Mouse (Mus musculus) adrenal gland, postnatal 4 days (tissue): ENCODE results near the gene Fads2. TPM values are rescaled to one million over a fixed set of nuclear protein-coding genes. Genes with fewer than 3 reads are reported as not detected.

Experiments
- DNase-seq, 2 experiments: peaks; one replicate each; pipeline ENCODE4 v3.0.0; 2021 to 2022; ENCODE audit warnings: low spot score in 2 of 2, mixed read lengths in 2 of 2
- total RNA-seq, 2 experiments: library from RNA; stranded (reverse); gene quantifications; 2 replicates each; pipeline ENCODE4 v1.2.3; 2021

Gene Fads2
- total RNA-seq, 2 experiments from 2014 or later = 385 to 397 TPM

DNA sequence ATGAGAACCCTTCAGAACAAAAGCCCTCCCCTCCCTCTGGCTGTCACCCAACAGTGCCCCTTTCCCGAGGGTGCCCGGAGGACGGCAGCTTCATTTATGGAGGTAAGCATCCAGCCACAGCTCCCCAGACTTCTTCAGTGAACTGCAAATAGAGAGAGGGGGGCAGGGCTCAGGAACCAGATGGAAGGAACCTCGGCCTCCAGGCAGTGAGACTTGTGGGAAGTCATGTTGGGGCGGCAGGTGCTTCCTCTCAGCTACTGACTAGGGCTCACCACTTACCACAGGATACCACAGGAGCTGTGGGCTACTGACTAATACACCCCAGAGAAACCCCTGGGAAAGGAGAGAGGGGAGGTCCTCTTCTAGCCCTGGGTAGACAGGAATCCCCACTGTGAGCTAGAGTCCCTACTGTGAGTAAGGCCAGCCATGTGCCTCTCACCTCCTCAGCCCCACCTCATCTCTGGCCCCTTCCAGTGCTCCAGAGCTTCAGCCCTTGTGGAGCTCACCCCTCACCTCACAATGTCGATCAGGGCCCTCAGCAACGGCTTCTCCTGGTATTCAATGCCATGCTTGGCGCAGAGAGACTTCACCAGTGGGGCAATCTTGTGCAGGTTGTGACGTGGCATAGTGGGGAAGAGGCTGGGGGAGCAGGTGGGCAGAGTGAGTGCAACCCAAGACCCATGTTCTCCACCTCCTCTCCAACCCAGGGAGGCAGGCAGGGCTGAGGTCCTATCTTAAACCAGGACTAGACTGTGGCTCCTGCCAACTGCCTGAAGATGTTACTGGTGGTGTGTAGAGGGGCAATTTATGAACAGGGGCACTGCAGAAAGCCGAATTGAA lies 37.2 kb downstream of the Fads2 start:
- no peak for DNase-seq

DNA sequence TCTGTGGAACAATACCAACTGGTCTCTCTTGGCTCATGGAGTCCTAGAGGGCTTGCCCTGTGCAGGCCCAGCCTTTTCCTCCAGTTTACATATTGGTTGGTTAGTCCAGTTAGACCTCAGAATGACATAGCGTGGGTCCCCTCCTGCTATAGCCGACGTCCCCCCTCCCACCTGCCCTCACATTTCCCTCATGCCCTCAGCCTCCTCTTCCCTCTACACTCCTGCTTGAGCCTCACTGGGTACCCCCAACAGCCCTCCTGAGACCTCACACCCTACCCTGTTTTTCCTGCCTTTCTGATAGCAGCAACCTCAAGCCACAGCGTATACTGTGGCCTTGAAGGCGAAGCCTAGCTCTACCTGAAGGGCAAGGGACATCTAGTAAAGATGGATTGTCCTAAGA lies 38.7 kb downstream of the Fads2 start:
- no peak for DNase-seq

DNA sequence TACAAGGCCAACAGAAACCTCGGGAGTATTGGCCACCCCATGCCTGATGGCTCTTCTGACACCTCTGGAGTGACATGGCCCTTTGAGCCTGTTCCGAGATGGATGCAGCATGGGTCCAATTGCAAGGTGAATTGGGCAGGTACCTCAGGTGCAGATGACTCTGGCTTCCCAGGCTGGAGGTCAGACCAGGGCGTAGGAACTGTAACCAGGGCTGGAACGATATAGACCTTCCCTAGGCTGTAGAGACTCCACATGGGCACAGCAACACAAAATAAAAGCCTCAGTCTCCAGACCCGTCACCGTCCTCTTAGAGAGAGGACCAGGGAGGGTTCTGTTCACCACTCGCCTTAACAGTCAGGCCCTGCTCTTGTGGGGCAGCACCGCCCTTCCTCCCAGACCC lies 39.3 kb downstream of the Fads2 start:
- DNase-seq = no peak

DNA sequence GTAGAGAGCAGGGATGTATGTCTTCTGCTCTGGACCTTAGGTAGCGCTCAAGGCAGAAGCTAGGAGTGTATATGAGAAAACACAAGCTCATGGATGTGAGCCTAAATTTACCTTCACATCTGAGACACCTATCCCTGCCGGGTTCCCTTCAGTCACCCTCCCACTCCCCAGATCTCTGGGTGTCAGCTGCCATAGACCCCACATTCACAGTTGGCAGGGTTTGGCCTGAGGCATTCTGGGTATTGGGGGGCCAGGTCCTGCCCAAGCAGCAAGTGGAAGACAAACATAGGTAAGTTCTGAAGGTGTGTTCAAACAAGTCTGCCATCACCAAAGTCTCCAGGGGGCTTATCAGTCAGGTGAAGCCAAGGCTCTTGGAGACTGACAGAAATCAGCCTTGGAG lies 39.9 kb downstream of the Fads2 start:
- DNase-seq = no peak

DNA sequence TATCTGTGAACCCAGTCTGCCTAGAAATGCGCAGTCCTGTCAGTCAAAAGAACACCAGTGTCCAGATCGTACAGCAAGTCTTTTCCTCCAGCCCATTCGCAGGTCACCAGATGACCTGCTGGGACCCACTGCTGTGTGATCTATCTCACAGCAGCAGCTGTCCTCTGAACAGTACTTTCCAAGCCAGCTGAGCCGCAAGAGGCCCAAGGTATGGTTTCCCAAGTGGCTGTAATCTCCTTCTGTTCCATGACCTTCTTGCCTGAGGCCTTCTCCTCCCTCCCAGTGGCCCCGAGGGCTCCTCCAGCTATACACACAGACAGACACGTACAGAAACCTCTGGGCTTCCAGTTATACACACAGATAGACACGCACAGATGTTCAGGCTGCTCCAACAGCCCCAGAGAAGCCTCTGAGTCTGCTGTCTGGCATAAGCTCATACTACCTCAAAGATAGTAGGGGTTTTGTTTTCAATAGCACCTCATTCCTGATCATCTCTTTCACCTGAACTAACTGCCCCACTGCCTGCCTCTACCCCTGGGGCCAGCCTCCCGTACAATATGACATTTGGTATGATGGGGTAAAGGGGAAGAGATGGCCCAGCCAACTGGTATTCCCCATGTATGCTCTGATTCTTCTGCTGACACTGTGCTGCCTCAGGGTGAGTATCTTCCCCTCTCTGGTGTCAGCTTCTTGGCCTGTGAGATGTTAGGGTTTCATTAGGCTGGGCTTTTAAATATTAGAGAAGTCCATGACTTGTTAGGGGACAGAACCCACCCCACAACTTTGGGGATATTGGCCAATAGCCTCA lies 40.6 kb downstream of the Fads2 start:
- DNase-seq = no peak

DNA sequence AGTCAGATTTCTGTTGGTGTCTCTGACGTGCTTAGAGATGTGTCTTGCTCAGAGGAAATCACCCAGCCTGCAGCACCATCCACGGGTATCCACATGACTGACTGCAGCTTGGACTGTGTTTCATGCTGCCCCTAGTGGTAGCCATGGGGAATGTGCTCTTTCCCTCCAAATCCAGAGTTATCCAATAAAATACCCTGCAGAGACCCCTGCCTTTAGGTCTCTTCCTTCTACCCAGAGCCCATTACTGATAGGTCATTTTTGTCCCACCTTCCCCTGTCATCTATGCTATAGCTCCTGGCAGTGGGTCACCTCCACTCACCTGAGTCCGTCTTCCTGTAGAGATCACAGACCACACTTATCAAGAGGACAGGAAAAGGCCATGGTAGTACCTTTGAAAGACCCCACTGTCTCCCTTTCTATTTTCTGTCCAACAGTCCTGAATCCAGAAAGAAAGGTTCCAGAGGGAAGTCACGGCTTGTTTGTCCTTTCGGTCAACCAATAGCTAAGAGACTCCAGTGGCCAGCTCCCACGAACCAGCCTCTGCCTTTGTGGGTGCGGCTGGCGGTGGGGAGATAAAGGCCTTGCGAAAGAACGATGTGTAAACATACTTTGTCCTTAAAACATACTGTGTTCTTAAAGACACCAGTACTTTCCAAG lies 41.5 kb downstream of the Fads2 start:
- no peak for DNase-seq

DNA sequence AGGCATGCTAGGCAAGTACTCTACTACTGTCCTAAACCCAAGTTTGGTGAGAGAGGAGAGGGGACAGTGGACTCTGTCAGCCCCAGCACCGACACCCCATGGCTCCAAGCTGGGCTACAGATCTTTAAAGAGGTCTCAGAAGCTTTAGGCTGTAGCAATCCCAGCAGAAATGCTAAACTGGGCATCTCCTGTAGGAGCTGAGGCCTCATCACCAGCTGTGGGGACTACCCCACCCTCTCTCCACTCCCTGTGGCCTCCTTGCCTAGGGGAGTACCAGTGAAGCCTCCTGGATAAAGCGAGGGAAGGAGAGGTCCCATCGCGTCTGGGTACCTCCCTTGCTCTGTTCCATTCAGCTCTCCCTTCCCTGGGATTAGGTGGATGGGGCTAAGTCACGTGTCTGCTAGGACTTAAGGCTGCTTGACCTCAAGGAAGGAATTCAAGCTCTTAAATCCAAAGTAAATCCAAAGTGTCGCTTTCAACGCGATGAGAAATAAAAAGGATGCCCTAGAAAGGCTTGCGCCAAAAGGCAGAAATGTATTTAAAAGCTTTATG lies 42.6 kb downstream of the Fads2 start:
- no peak for DNase-seq

DNA sequence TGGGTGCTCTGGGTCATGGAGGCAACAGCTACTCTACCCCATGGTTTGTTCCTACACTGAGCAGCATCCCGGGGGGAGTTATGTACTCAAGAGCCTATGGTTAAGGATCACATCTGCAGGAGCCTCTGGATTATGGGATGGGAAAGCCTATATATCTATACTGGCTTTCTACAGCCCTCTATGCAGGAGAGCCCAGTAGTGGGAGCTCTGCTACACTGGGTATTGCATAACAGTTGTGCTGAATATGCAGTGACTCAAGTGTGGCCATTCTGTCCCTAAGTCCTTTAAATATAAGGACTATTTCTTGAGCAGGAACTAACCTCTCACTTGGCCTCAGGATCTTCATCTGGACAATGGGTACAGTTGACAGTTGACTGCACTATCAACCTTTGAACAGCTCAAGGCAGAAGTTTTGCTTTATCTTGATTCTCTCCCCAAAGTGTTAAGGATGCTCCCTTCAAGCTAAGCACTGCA lies 43.2 kb downstream of the Fads2 start:
- DNase-seq = no peak

DNA sequence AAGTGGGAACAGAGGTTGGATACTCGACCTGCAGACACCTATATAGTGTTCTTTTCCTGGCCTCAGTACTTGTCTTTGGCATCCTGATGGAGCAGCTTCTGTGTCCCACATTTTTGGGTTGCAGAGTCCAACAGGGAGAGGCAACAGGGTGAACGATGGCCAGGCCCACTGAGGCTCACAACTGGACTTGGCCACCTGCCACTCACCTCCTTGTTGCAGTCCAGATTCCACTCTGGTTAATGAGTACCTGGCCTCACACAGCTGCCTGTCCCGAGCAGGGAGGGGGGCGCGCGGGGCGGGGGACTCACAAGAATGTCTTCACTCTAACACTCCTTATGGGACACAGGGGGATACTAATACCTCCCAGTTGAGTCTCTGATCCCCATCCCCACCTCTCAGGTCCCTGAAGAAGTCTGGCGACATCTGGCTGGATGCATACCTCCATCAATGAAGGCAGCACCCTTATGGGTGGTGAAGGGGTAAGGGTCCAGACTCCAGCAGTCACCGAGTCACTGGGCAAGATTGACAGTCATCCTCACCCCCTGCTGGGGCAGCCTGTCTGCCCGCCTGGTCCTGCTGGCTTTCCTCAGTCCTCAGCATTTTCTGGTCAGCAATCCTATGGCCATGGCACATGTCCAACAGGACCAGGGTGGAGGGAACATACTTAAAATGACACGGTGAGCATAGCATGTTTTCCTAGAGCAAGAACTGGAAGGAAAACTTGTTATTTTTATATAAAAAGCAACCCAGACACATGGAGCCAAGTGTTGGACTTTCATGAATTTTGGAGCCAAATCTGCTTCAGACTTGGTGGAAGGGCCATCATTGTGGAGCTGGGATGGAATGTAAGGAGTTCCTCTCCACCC lies 43.8 kb downstream of the Fads2 start:
- DNase-seq = no peak

DNA sequence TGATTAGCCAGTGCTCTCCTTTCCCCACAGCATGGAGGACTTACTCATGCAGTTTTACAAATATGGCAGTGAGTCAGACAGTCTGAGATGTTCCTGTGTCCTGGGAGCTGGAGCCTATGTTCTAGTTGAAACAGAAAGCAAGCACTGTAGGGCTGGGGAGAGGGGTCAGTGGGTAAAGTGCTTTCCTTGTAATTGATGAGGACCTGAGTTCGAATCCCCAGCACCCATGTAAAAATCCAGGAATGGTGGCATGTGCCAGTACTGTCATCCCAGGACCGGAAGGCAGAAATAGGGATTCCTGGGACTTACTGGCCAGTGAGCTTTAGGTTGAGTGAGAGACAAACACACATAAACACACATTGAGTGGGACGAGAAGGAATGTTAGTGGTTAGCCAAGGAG lies 44.9 kb downstream of the Fads2 start:
- DNase-seq = no peak

DNA sequence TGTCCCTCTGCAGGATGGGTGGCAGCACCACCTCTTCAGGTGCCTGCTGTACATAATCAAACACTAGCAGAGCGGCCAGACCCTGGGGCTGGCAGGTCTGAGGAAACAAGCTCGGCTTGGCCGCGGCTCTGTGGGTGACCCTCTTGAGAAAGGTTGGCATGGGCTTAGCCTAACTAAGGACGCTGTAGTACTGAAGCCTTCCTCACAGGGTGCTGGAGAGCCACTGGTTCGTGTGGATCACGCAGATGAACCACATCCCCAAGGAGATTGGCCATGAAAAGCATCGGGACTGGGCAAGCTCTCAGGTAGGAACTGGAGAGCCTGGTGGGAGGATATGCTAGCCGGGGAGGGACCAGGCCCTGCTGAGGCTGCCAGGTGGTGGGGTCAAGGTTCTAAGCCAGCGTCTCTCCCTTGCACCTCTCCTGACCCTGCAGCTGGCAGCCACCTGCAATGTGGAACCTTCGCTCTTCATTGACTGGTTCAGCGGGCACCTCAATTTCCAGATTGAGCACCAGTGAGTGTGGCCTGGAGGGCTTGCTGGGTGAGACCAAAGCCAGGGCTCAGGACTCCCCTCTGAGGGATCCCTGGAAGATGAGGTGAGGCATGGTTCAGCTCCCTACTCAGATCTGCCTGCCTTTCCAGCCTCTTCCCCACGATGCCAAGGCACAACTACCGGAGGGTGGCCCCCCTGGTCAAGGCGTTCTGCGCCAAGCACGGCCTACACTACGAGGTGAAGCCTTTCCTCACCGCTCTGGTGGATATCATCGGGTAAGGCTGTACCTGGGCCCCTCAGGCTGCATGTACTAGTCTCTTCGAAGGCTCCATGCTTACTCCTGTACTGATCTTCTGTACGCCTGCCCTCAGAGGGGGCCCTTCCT lies 45.5 kb downstream of the Fads2 start:
- no peak for DNase-seq

DNA sequence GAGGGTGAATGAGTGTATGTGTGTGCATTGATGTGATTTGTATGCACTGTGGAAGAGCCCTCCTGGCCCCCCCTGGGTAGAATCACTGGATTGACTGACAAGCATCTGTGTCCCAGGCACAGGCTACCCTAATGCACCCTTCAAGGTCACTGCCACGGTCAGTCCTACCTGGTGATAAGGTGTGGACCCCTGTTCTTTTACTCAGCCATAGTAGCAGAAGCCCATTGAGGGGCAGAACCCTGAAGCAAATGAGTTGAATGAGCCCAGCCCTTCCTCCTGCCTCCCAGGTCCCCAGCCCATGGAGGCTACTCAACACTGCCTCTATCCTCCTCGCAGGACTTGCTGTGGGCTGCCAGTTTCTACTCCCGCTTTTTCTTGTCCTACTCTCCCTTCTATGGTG lies 46.3 kb downstream of the Fads2 start:
- DNase-seq = no peak

DNA sequence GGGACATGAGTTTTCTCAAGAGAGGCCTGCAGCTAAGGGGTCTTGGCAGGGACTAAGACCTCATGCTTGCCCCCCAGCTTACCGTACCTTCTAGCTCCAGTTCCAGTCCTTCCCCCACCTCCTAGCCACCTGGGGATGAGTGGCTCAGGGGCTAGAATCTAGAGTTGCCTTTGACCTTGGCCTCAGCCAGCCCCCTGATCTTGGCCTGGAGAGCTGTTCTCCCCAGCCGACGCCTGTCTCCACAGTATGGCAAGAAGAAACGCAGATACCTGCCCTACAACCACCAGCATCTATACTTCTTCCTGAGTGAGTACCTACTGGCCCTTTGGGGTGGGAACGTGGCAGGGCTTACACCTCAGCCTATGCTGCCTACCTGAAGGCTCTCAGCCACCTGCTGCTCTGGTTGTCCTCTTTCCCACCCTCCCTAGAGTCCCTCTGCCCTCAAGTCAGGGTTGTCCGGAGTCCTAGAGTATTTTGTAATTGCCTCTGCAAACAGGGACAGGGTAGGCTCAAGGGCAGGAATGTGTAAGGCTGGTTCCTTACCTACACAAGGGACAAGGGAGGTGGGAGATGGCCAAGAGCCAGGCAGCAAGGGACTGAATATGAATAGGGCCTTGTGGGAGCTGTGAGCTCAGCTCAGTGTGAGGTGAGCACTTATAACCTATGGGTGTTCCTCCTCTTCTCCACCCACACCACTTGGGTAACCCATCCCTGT lies 47.0 kb downstream of the Fads2 start:
- no peak for DNase-seq

DNA sequence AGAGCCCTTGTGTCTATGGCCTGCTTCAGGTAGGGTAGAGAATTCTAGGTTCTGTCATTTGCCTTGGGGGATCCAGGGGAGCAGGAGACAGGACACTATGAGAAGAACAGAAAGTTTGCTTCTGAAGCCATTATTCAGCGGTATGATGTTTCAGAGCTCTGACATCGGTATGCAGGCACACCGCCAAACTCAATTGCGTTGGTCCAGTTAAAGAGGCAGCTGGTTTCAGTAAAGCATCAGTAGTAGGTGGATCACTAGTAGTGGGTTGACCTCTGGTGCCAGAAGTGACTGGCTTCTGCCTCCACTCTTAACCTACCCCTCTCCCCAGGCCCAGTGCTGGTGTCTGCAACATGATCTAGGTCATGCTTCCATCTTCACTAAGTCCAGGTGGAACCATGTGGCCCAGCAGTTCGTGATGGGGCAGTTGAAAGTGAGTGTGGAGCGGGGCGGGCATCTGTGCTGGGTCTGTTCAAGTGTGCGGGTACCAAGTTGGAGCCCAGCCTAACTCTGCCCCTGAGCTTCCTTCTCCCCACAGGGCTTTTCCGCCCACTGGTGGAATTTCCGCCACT lies 47.8 kb downstream of the Fads2 start:
- no peak for DNase-seq

DNA sequence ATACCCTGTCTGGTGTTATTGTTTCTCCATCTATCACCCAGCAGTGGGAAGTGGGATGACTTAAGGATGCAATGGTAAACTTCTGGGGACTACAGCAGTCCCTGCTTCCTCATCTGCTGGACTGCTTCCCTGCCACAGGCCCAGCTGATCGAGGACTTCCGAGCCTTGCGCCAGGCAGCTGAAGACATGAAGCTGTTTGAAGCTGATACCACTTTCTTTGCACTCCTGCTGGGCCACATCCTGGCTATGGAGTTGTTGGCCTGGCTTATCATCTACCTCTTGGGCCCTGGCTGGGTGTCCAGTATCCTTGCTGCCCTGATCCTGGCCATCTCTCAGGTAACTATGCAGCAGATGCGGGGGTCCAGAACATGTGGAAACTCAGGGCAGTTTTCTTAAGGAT lies 48.8 kb downstream of the Fads2 start:
- DNase-seq = no peak

DNA sequence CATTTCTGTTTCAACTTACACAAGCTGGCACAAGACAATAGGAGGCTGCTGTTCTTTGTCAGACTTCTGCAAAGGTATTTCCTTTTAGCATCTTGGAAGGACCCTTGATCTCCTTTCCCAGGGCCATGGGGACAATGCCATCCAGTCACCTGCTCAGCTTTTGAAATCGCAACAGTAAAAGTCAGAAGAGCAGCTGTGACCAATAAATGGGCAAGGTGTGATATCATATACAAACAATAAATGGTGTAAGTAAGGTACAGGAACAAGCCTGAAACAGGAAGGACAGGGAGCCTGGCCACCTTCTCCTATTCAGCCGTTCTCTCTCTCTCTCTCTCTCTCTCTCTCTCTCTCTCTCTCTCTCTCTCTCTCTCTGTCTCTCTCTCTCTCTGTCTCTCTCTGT lies 51.1 kb downstream of the Fads2 start:
- DNase-seq = no peak

DNA sequence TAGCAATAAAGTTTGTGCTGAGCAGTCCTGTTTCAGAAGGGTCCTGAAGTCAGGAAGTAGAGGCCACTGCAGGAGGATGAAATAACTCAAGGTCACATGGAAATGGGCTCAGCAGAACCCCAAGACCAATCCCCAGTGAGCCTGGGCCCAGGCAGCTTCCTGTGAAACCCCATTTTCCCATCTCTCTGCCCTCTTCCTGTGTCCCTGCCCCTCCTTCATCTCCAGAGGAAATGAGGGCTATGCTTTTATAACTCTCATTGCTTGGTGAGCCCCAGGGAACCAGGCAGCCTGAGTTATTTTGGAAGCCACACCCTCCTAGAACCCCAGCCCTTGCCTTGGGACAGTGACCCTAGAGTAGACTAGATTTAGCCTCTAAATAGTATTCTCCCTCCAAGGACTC lies 52.0 kb downstream of the Fads2 start:
- no peak for DNase-seq

DNA sequence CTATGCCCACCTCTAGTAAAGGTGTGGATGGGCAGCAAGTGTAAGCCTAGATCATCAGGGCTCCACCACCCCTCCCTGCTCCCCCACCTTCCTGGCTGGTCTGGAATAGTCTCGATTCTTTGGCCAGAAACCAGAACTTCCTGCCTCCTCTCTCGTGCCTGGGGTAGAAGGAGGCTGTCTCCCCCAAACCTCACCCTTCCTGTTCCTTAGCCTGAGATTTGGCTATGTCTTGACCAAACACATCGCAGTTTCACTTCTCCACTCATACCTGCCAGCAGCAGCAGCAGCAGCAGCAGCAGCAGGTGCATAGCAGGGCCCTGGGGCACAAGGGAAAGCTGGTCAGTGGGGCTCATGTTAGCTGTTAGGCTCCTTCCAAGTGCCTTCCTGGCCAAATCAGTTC lies 54.6 kb downstream of the Fads2 start:
- DNase-seq = no peak

DNA sequence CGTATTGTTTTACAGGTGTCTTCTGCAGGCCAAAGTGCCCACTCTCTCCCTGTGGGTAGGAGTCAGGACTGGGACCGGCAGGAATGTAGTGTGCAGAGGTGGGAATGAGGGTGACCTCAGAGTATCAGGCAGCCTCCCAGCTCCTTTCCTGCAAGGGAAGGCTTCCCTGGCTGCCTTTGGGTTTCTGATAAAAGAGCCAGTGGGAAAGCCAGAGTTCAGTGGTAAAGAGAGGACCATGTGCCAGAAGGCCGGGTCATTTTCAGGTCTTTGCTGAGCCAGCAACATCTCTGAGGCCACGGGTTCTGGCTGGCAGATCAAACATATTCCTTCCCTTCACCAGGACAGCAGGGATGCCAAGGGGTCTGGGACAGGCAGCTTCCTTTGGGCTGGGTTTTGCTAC lies 55.2 kb downstream of the Fads2 start:
- no peak for DNase-seq
